Mouse (Mus musculus) cerebellum, postnatal 36 days (tissue): ENCODE results near the gene Celf2.

ENCODE experiments used
- DNase-seq, 2 experiments: peaks; one replicate each; pipeline ENCODE4 v3.0.0; 2021 to 2022; ENCODE audit warnings: mixed read lengths in 2 of 2

Celf2 gene

GRCm38 (mm10) chr2:6720753-6721459, 788.5 kb downstream of the Celf2 start:
- peak; percentile 42 to 44 for DNase-seq

- DNase-seq: no peak
Observed at GRCm38 (mm10) chr2:6718864-6719263, 790.5 kb downstream of the Celf2 start.

- DNase-seq: no peak
Observed at GRCm38 (mm10) chr2:6717953-6718352, 791.4 kb downstream of the Celf2 start.

- DNase-seq: no peak
Observed at GRCm38 (mm10) chr2:6715562-6715961, 793.8 kb downstream of the Celf2 start.

- DNase-seq: no peak
Observed at GRCm38 (mm10) chr2:6713529-6713928, 795.8 kb downstream of the Celf2 start.

- no peak for DNase-seq
Observed at GRCm38 (mm10) chr2:6710687-6711430, 798.5 kb downstream of the Celf2 start.

- no peak for DNase-seq
Observed at GRCm38 (mm10) chr2:6707959-6708519, 801.3 kb downstream of the Celf2 start.

GRCm38 (mm10) chr2:6707276-6707675, 802.1 kb downstream of the Celf2 start:
- DNase-seq: no peak

- no peak for DNase-seq
Observed at GRCm38 (mm10) chr2:6705929-6706739, 803.2 kb downstream of the Celf2 start.

- no peak for DNase-seq
Observed at GRCm38 (mm10) chr2:6705475-6705874, 803.9 kb downstream of the Celf2 start.

GRCm38 (mm10) chr2:6704804-6705203, 804.6 kb downstream of the Celf2 start:
- no peak for DNase-seq

GRCm38 (mm10) chr2:6704342-6704741, 805.0 kb downstream of the Celf2 start:
- DNase-seq: no peak

- no peak for DNase-seq
Observed at GRCm38 (mm10) chr2:6696326-6696725, 813.0 kb downstream of the Celf2 start.

GRCm38 (mm10) chr2:6695353-6695951, 813.9 kb downstream of the Celf2 start:
- DNase-seq: no peak

GRCm38 (mm10) chr2:6689689-6690088, 819.7 kb downstream of the Celf2 start:
- DNase-seq: no peak

GRCm38 (mm10) chr2:6678231-6678630, 831.1 kb downstream of the Celf2 start:
- DNase-seq: no peak

- DNase-seq: no peak
Observed at GRCm38 (mm10) chr2:6677457-6677856, 831.9 kb downstream of the Celf2 start.

- no peak for DNase-seq
Observed at GRCm38 (mm10) chr2:6674401-6674800, 835.0 kb downstream of the Celf2 start.

GRCm38 (mm10) chr2:6673418-6673817, 835.9 kb downstream of the Celf2 start:
- no peak for DNase-seq

GRCm38 (mm10) chr2:6667611-6668010, 841.8 kb downstream of the Celf2 start:
- peak in 1 of 2 experiments; percentile 23 for DNase-seq

- DNase-seq: no peak
Observed at GRCm38 (mm10) chr2:6659834-6660233, 849.5 kb downstream of the Celf2 start.

GRCm38 (mm10) chr2:6653719-6654118, 855.6 kb downstream of the Celf2 start:
- DNase-seq: peak in 1 of 2 experiments; percentile 10

- DNase-seq: no peak
Observed at GRCm38 (mm10) chr2:6651697-6652096, 857.7 kb downstream of the Celf2 start.
